Mouse (Mus musculus): ENCODE measurements around the gene Ttc39d.

Gene Ttc39d

DNA sequence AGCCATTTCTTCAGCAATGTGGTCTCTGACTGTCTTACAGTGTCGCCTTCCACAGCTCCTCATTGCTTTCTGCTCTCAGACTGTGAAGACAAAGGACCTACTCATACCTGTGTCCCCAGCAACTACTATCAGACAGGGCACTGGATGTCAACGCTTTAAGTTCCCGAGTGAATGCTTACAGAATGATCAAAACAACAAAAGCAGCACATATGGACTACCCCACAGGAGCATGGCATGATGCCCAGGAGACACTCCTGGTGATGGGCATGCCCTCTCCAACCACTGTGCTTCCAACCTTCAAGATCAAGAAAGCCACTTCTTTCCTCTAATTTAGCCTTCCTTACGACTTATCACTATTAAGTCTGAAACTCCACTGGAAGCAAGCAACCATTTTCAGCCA, 59.8 kb downstream of the Ttc39d start:
- no peak for DNase-seq (ENCODE audit: low spot score in 2 of 2)
